Mouse (Mus musculus) kidney, postnatal 4 days (tissue): ENCODE data around the gene Eif3b.

ENCODE experiments used
- DNase-seq, 2 experiments: peaks; one replicate each; pipeline ENCODE4 v3.0.0; 2021; ENCODE audit warnings: mixed read lengths in 2 of 2

Gene Eif3b

GRCm38 (mm10) chr5:140491142-140491541 lies 72.0 kb downstream of the Eif3b start:
- DNase-seq = no peak

- no peak for DNase-seq
Measured at GRCm38 (mm10) chr5:140492684-140493233, 73.6 kb downstream of the Eif3b start.
